9 mouse cellular contexts compared by ENCODE assay signal in the genomic region with DNA sequence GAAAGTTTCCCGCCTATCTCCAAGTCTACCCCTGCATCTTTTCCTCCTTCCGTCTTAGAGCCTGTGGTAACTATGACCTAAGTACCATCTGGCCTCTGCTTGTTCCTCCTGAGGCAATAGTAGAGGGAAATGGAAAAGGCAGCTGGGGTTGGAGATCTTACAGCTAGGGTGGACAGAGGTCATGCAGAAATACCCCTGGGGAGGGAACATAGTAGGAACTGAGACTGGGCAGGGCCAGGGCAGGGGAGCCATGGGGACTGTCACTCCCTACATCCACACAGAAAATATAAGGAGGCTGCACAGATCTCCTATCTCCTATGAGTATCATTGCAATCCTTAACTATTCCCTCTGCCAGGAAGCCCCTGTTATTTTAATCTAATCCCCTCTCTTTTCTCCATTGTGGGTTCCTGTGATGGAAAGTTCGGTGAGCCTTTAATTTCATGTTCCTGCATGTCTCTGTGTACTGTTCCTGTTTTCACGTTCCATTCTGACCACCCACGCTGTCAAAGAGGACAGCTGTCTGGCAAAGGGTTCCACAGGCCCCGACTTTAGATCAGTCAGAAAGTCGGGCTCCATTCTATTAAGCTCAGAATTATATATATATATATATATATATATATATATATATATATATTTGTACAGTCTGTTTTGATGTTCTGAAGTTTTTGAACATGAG. TPM values are rescaled to one million over a fixed set of nuclear protein-coding genes. Genes with fewer than 3 reads are reported as not detected.
DNase-seq lines count a peak whose midpoint lies in the region; ATAC-seq and TF ChIP-seq lines count a peak whose summit lies in the region.
"Had no signal": no experiment of that assay in that cellular context is flagged by ENCODE, and none has a peak within 500 bp of the region (broad histone marks: within the 10 kb centered on the region; RNA-seq: fewer than 3 reads in every experiment).

No protein-coding gene starts in this region.

- TF ChIP-seq POLR2A in bone marrow, adult 2 months (IDR thresholded peaks at IDR 0.05; ENCODE audit: borderline replicate concordance, control insufficient read depth, low read depth, low read length) = no peak

- no peak overlapping the region for H3K9ac ChIP-seq in heart, embryonic 11.5 days (ENCODE audit: low read depth, low read length)

- WGBS in bone marrow, adult 2 months = 17% methylated on average over 7 of the region's 7 CpGs
- 50% methylated on average over 7 of the region's 7 CpGs for WGBS in heart, embryonic 11.5 days (ENCODE audit: insufficient replicate concordance)

- H3K36me3 ChIP-seq in heart, embryonic 11.5 days (ENCODE audit: control insufficient read depth, insufficient read depth, low read length) = no peaks in the 10 kb centered on the region
- H3K36me3 ChIP-seq: G1E had no signal

- H3K27ac ChIP-seq in bone marrow, adult 2 months (ENCODE audit: control insufficient read depth, insufficient read depth, low read depth, low read length, poor library complexity) = peak overlapping the region; percentile 45; the same call in 1 of the 2 replicates
- no peak overlapping the region for H3K27ac ChIP-seq in heart, embryonic 11.5 days (ENCODE audit: low read depth, low read length)

- 0 out of 2 replicates have a peak, but pooled peaks have one; percentile 26 for ATAC-seq in heart, embryonic 11.5 days (replicated peaks; ENCODE audit: insufficient number of reproducible peaks, low FRiP score, low TSS enrichment)
- peak; percentile 86 for ATAC-seq in megakaryocyte progenitor cell, adult 5-6 weeks (replicated peaks; ENCODE audit: poor library complexity)
- no peak for ATAC-seq in frontal cortex, adult (ENCODE audit: low TSS enrichment)

- H3K4me2 ChIP-seq in heart, embryonic 11.5 days = no peak overlapping the region

- no peak for TF ChIP-seq CTCF in bone marrow, adult 2 months (IDR thresholded peaks at IDR 0.05; ENCODE audit: control insufficient read depth, insufficient read depth, low read length)

- no peaks in the 10 kb centered on the region; the same call in 1 of the 2 replicates for H3K4me1 ChIP-seq in bone marrow, adult 2 months (ENCODE audit: control insufficient read depth, insufficient read depth, low read length)
- no peaks in the 10 kb centered on the region for H3K4me1 ChIP-seq in heart, embryonic 11.5 days (ENCODE audit: control insufficient read depth, insufficient read depth, low read length)

- no peaks in the 10 kb centered on the region for H3K27me3 ChIP-seq in heart, embryonic 11.5 days (ENCODE audit: control insufficient read depth, insufficient read depth, low read length)

- peak; percentile 24 for DNase-seq in layer of hippocampus, adult 11-12 months (ENCODE audit: low spot score)
- no peak for DNase-seq in layer of hippocampus, postnatal 36 days
- DNase-seq in urinary bladder, adult 2 months (ENCODE audit: low spot score) = no peak
- no peak for DNase-seq in cerebellum, postnatal 10 days

- no peak overlapping the region for H3K4me3 ChIP-seq in bone marrow, adult 2 months (replicated peaks; ENCODE audit: control insufficient read depth, low read depth, low read length)
- H3K4me3 ChIP-seq in heart, embryonic 11.5 days (ENCODE audit: low read depth, low read length) = no peak overlapping the region

- no peaks in the 10 kb centered on the region for H3K9me3 ChIP-seq in heart, embryonic 11.5 days (replicated peaks; ENCODE audit: control insufficient read depth, low read length)
- H3K9me3 ChIP-seq: G1E had no signal

RNA-seq across cellular contexts. Expression of a gene that starts 19.0 kb away (rescaled TPM):
- total RNA-seq in layer of hippocampus, postnatal 36 days (2021) = under 1 TPM in 1 of 2 experiments, not detected in 1; 0.28 TPM
- polyA plus RNA-seq in bone marrow, adult 2 months (2011; ENCODE audit: insufficient read depth, insufficient read length, low replicate concordance, missing spikeins) = 1.7 and 5.4 TPM in 2 replicates
- 1.1 and 1.2 TPM in 2 replicates for polyA plus RNA-seq in heart, embryonic 11.5 days (2014; fragmentation: Nextera tagmentation; extraction: Ambion mirVana)
- total RNA-seq in megakaryocyte progenitor cell, adult 5-6 weeks (2015) = 0.35 and 0.49 TPM in 2 replicates
- total RNA-seq in megakaryocyte progenitor cell, adult 5-6 weeks (2017) = 0.41 and 0.62 TPM in 2 replicates
- 5.1 and 6.9 TPM in 2 replicates for polyA plus RNA-seq in urinary bladder, adult 2 months (2012; rRNA removed)
- total RNA-seq: G1E had no signal
- polyA plus RNA-seq: G1E had no signal

RNA-seq across cellular contexts. Expression of a gene that starts 25.4 kb away (rescaled TPM):
- total RNA-seq in layer of hippocampus, postnatal 36 days (2021) = 10 to 100 TPM in 1 of 2 experiments, 1 to 10 TPM in 1; 8.0 to 10.7 TPM
- 3.1 and 3.7 TPM in 2 replicates for polyA plus RNA-seq in bone marrow, adult 2 months (2011; ENCODE audit: insufficient read depth, insufficient read length, low replicate concordance, missing spikeins)
- polyA plus RNA-seq in heart, embryonic 11.5 days (2014; fragmentation: Nextera tagmentation; extraction: Ambion mirVana) = 9.3 and 12.0 TPM in 2 replicates
- total RNA-seq in megakaryocyte progenitor cell, adult 5-6 weeks (2015) = 0.10 TPM in 1 of 2 replicates, not detected in the other
- total RNA-seq in megakaryocyte progenitor cell, adult 5-6 weeks (2017) = 0.30 TPM in 1 of 2 replicates, not detected in the other
- 12.5 and 14.1 TPM in 2 replicates for polyA plus RNA-seq in urinary bladder, adult 2 months (2012; rRNA removed)
- polyA plus RNA-seq: G1E had no signal

RNA-seq across cellular contexts. Expression of a gene that starts 43.7 kb away (rescaled TPM):
- 1 to 10 TPM; 8.7 to 9.2 TPM for total RNA-seq in layer of hippocampus, postnatal 36 days (2021)
- 66.2 and 153 TPM in 2 replicates for polyA plus RNA-seq in bone marrow, adult 2 months (2011; ENCODE audit: insufficient read depth, insufficient read length, low replicate concordance, missing spikeins)
- polyA plus RNA-seq in heart, embryonic 11.5 days (2014; fragmentation: Nextera tagmentation; extraction: Ambion mirVana) = 248 and 295 TPM in 2 replicates
- 621 and 639 TPM in 2 replicates for total RNA-seq in megakaryocyte progenitor cell, adult 5-6 weeks (2015)
- total RNA-seq in megakaryocyte progenitor cell, adult 5-6 weeks (2017) = 290 and 305 TPM in 2 replicates
- polyA plus RNA-seq in urinary bladder, adult 2 months (2012; rRNA removed) = 139 and 175 TPM in 2 replicates
